Mouse (Mus musculus) right cerebral cortex, postnatal 25 days (tissue): ENCODE measurements at regions not wholly inside any gene's neighbourhood (a gene's known extent, or its start where the extent isn't known, plus 50 kb on each side); places are given as distances from the start of the nearest gene placed in this dataset.

Source experiments
- DNase-seq: peaks from one replicate; pipeline ENCODE4 v3.0.0; 2022

DNA sequence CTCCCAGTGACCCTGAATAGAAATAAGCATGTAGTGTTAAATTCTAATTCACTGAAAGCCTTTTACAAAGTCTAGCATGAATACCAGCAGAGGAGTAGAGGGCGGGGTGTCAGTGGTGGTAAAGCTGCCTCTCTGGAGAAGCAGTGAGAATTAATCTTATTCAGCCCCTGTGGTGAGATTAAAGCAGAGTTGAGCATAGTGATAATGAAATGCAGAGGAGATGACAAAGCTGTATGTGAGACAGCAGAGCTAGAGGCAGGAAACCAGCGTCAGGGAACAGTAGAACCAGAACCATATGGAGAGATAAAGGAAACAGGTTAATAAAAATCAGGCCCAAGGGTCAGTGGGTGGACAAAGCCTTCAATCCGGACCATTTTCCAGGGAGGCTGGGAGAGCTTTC lies 1827.2 kb downstream of the Poteg start:
- DNase-seq: no peak

DNA sequence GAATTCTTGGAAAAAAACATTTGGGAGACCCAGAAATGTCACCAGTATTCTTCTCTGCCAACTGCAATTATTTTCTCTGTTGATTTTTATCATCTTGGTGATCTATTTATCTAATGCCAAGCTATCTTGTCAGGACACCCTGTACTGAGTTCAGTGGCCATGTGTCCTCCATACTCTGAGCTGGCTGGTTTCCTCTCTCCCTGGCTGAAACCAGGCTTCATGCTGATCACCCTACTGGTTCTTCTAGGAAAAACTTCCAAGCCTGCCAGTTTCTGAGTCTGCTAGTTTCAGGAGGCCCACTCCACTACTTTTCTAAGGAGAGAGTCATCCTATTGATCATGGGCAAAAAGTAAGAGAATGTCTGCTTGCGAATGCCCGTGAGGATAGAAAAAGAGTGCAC lies 1831.2 kb downstream of the Poteg start:
- DNase-seq: no peak

DNA sequence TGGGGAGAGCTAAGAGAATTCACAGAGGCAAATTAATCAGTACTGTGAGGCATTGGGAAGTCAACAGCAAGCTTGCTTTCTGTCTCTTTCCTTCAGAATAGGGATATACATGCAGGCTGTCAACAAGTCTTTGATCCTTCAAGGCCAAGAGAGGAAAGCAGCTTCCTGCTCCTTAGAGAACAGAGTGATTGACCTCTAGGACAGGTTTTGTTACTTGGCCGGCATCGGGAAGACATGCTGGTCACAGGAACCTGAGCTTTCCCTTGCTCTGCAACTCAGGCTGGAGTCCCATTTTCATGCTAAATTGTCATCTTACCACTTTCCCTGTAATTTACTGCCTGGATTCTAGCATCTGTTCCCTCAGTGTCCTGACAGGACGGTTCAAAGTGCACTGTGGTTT lies 1831.8 kb downstream of the Poteg start:
- no peak for DNase-seq

DNA sequence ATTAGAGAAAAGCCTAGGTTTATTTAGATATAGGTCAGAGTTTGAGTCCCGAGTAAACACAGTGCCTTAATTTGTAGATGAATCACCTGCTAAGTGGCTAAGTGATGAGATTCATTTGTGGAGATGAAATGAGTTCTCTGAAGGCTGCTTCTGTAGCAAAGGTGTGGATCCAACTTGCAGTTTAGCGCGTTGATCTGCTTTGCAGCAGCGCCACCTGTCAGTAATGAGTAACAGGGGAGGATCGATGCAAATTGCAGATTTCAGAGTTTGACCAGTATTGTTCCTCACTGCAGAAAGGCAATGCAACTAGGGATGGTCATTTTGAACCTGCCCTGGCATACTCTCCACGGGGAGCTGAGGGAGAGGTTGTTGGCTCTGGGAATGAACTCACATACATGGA lies 1842.9 kb downstream of the Poteg start:
- DNase-seq: peak; percentile 45
